Mouse (Mus musculus): ENCODE measurements around the gene Lmo7. TPM values are rescaled to one million over a fixed set of nuclear protein-coding genes. Genes with fewer than 3 reads are reported as not detected.
A peak's percentile ranks its signal among the peaks of the same experiment; 100 is the strongest.

Gene Lmo7
- polyA plus RNA-seq, 1 experiment from 2014 or later = 4.4 TPM

DNA sequence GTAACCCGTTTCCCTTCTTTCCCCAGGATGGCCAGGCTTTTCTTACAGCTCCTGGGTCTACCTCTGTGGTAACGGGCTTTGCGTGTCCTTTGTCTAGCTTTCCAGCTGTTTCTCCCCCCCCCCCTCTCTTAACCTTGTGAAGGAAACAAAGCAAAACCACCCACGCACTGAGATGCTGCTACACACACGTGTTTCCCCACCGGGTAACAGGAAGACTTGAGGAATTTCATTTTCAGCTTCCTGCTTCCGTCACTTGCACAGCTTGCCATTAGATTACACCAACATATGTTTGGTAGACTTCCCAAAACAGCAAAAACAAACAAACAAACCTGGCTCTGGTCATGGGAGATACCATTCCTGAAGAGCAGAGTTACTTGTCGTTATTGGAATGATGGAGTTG lies 186.1 kb downstream of the Lmo7 start:
- H3K27me3 ChIP-seq (replicated peaks; ENCODE audit: control insufficient read depth, insufficient read depth, low read length) = no peaks in the 10 kb centered on the region
- H3K4me2 ChIP-seq (ENCODE audit: low read length) = no peak overlapping the region
- H3K27ac ChIP-seq (ENCODE audit: low read depth, low read length) = no peak overlapping the region
- no peaks in the 10 kb centered on the region for H3K9me3 ChIP-seq (replicated peaks; ENCODE audit: control insufficient read depth, low read length)
- no peak overlapping the region for H3K9ac ChIP-seq (ENCODE audit: low read length)
- no peaks in the 10 kb centered on the region for H3K36me3 ChIP-seq (ENCODE audit: control insufficient read depth, insufficient read depth, low read length)
- H3K4me3 ChIP-seq (ENCODE audit: low read depth, low read length) = no peak overlapping the region
- ATAC-seq (no peak), DNase-seq (ENCODE audit: low spot score) (no peak)
- H3K4me1 ChIP-seq (ENCODE audit: control insufficient read depth, insufficient read depth, low read length) = no peaks in the 10 kb centered on the region
- 71% methylated on average over 8 of the region's 8 CpGs for WGBS

DNA sequence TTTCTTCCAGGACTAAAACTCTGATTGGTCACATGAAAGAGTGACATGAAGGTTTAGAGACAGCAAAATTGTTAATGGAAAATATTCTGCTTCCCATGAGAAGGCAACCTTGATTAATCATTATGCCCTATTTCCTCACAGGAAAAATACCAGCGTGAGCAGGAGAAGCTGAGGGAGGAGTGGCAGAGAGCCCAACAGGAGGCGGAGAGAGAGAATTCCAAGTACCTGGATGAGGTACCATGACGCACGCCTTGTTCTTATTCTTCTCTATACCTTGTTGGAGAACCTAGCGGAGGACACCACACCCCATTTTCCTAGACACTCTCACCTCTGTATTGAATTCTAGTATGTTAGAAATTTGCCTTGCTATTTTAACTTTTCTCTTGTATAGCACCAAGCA lies 188.7 kb downstream of the Lmo7 start:
- Histone ChIP-seq H3K9me3 (replicated peaks; ENCODE audit: control insufficient read depth, low read length) (no peaks in the 10 kb centered on the region), H3K4me3 (ENCODE audit: low read depth, low read length) (no peak overlapping the region), H3K27me3 (replicated peaks; ENCODE audit: control insufficient read depth, insufficient read depth, low read length) (no peaks in the 10 kb centered on the region), H3K4me1 (ENCODE audit: control insufficient read depth, insufficient read depth, low read length) (no peaks in the 10 kb centered on the region), H3K4me2 (ENCODE audit: low read length) (no peak overlapping the region), H3K27ac (ENCODE audit: low read depth, low read length) (no peak overlapping the region), H3K9ac (ENCODE audit: low read length) (no peak overlapping the region), H3K36me3 (ENCODE audit: control insufficient read depth, insufficient read depth, low read length) (no peaks in the 10 kb centered on the region)
- DNase-seq (ENCODE audit: low spot score) = no peak
- ATAC-seq = no peak
- WGBS = 93% methylated on average over 5 of the region's 5 CpGs

- no peak overlapping the region for H3K4me2 ChIP-seq (ENCODE audit: low read length)
- H3K27me3 ChIP-seq (replicated peaks; ENCODE audit: control insufficient read depth, insufficient read depth, low read length) = no peaks in the 10 kb centered on the region
- H3K27ac ChIP-seq (ENCODE audit: low read depth, low read length) = no peak overlapping the region
- no peaks in the 10 kb centered on the region for H3K9me3 ChIP-seq (replicated peaks; ENCODE audit: control insufficient read depth, low read length)
- H3K9ac ChIP-seq (ENCODE audit: low read length) = no peak overlapping the region
- DNase-seq (ENCODE audit: low spot score) (no peak), ATAC-seq (no peak)
- no peak overlapping the region for H3K4me3 ChIP-seq (ENCODE audit: low read depth, low read length)
- 68% methylated on average over 12 of the region's 12 CpGs for WGBS
- no peaks in the 10 kb centered on the region for H3K36me3 ChIP-seq (ENCODE audit: control insufficient read depth, insufficient read depth, low read length)
- H3K4me1 ChIP-seq (ENCODE audit: control insufficient read depth, insufficient read depth, low read length) = no peaks in the 10 kb centered on the region
Observed at GRCm38 (mm10) chr14:101927646-101928244, 198.0 kb downstream of the Lmo7 start.

DNA sequence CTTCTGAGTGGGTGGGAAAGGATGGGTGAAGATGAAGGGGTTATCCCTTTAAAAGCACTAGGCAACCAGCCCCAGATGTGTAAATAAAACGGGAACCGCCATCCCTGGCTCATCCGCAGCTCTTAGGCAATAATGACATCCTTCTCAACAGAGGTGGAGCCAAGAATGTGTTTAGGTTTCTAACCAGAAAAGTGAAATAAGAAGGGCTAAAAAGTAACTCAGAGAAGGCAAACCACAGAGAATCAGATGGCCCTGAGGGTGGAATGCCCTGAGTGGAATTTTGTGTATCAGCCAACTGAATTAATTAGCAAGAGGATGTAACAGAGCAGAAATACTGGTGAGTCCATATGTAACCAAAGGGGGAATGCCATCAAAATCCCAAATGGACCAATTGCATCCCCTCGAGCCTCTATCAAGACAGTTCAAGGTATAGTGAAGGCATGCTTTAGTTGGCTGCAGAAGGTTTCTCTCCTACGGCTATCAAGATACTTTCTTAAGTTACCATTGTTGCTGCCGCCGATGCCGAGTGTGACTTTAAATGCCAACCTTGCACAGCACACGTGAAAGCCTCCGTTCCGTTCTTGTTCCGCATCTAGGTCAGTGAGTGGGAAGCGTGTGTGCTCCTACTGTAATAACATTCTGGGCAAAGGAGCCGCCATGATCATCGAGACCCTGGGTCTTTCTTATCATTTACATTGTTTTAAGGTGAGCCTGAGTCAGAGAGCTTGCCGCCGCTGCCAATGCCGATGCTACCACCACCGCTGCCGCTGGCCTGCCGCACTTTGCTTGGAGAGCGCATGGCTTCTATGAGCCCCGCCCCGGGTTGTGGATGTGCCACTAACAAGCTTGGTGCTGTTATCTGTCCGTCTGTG lies 201.1 kb downstream of the Lmo7 start:
- Histone ChIP-seq H3K27me3 (replicated peaks; ENCODE audit: control insufficient read depth, insufficient read depth, low read length) (no peaks in the 10 kb centered on the region), H3K4me1 (ENCODE audit: control insufficient read depth, insufficient read depth, low read length) (no peaks in the 10 kb centered on the region), H3K9me3 (replicated peaks; ENCODE audit: control insufficient read depth, low read length) (no peaks in the 10 kb centered on the region), H3K9ac (ENCODE audit: low read length) (no peak overlapping the region), H3K36me3 (ENCODE audit: control insufficient read depth, insufficient read depth, low read length) (no peaks in the 10 kb centered on the region), H3K4me3 (ENCODE audit: low read depth, low read length) (no peak overlapping the region), H3K27ac (ENCODE audit: low read depth, low read length) (no peak overlapping the region), H3K4me2 (ENCODE audit: low read length) (no peak overlapping the region)
- ATAC-seq = no peak
- 95% methylated on average over 25 of the region's 25 CpGs for WGBS
- no peak for DNase-seq (ENCODE audit: low spot score)

- H3K4me3 ChIP-seq (ENCODE audit: low read depth, low read length) = no peak overlapping the region
- 95% methylated on average over 4 of the region's 4 CpGs for WGBS
- H3K27ac ChIP-seq (ENCODE audit: low read depth, low read length) = no peak overlapping the region
- H3K9ac ChIP-seq (ENCODE audit: low read length) = no peak overlapping the region
- no peak overlapping the region for H3K4me2 ChIP-seq (ENCODE audit: low read length)
- DNase-seq (ENCODE audit: low spot score) = no peak
- no peaks in the 10 kb centered on the region for H3K4me1 ChIP-seq (ENCODE audit: control insufficient read depth, insufficient read depth, low read length)
- no peaks in the 10 kb centered on the region for H3K27me3 ChIP-seq (replicated peaks; ENCODE audit: control insufficient read depth, insufficient read depth, low read length)
- no peak for ATAC-seq
- H3K9me3 ChIP-seq (replicated peaks; ENCODE audit: control insufficient read depth, low read length) = no peaks in the 10 kb centered on the region
- no peaks in the 10 kb centered on the region for H3K36me3 ChIP-seq (ENCODE audit: control insufficient read depth, insufficient read depth, low read length)
Observed at GRCm38 (mm10) chr14:101931448-101931750, 201.6 kb downstream of the Lmo7 start.

DNA sequence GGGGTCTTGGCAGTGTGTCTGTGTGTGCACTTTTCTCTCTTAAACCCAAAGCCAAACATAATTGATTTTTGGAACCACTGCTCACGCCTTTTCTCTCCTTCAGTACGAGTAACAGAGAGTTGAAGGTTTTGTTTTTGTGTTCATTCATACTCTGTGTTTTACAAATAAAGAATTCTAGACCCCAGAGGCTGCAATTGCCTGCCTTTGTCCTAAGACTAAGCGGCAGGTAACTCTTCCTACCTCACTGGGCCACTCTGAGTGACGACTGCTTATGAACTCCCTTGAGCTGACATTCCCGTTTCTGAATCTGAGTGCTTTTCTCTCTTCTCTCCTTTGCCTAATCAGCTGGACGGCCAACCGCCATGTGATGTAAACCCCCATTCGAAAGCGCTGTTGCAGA lies 203.8 kb downstream of the Lmo7 start:
- ATAC-seq = no peak
- H3K4me2 ChIP-seq (ENCODE audit: low read length) = no peak overlapping the region
- H3K9ac ChIP-seq (ENCODE audit: low read length) = no peak overlapping the region
- no peak overlapping the region for H3K27ac ChIP-seq (ENCODE audit: low read depth, low read length)
- H3K27me3 ChIP-seq (replicated peaks; ENCODE audit: control insufficient read depth, insufficient read depth, low read length) = no peaks in the 10 kb centered on the region
- H3K9me3 ChIP-seq (replicated peaks; ENCODE audit: control insufficient read depth, low read length) = no peaks in the 10 kb centered on the region
- no peak overlapping the region for H3K4me3 ChIP-seq (ENCODE audit: low read depth, low read length)
- WGBS = 67% methylated on average over 9 of the region's 9 CpGs
- DNase-seq (ENCODE audit: low spot score) = no peak
- no peaks in the 10 kb centered on the region for H3K36me3 ChIP-seq (ENCODE audit: control insufficient read depth, insufficient read depth, low read length)
- H3K4me1 ChIP-seq (ENCODE audit: control insufficient read depth, insufficient read depth, low read length) = no peaks in the 10 kb centered on the region

- Histone ChIP-seq H3K27me3 (replicated peaks; ENCODE audit: control insufficient read depth, insufficient read depth, low read length) (no peaks in the 10 kb centered on the region), H3K4me1 (ENCODE audit: control insufficient read depth, insufficient read depth, low read length) (no peaks in the 10 kb centered on the region), H3K27ac (ENCODE audit: low read depth, low read length) (no peak overlapping the region), H3K4me2 (ENCODE audit: low read length) (peak overlapping the region; percentile 34; the same call in 1 of the 2 replicates), H3K9ac (ENCODE audit: low read length) (no peak overlapping the region), H3K9me3 (replicated peaks; ENCODE audit: control insufficient read depth, low read length) (no peaks in the 10 kb centered on the region), H3K4me3 (ENCODE audit: low read depth, low read length) (no peak overlapping the region), H3K36me3 (ENCODE audit: control insufficient read depth, insufficient read depth, low read length) (no peaks in the 10 kb centered on the region)
- WGBS = 6% methylated on average over 4 of the region's 4 CpGs
- DNase-seq (ENCODE audit: low spot score) (peak; percentile 86), ATAC-seq (peak; percentile 54)
Observed at GRCm38 (mm10) chr14:101942971-101943370, 213.2 kb downstream of the Lmo7 start.

GRCm38 (mm10) chr14:101946711-101947516 lies 217.2 kb downstream of the Lmo7 start:
- WGBS = 52% methylated on average over 21 of the region's 21 CpGs
- DNase-seq (ENCODE audit: low spot score) (peak; percentile 81), ATAC-seq (peak; percentile 65)
- Histone ChIP-seq H3K27me3 (replicated peaks; ENCODE audit: control insufficient read depth, insufficient read depth, low read length) (no peaks in the 10 kb centered on the region), H3K4me3 (ENCODE audit: low read depth, low read length) (no peak overlapping the region), H3K4me1 (ENCODE audit: control insufficient read depth, insufficient read depth, low read length) (no peaks in the 10 kb centered on the region), H3K9me3 (replicated peaks; ENCODE audit: control insufficient read depth, low read length) (no peaks in the 10 kb centered on the region), H3K9ac (ENCODE audit: low read length) (no peak overlapping the region), H3K4me2 (ENCODE audit: low read length) (no peak overlapping the region), H3K36me3 (ENCODE audit: control insufficient read depth, insufficient read depth, low read length) (no peaks in the 10 kb centered on the region), H3K27ac (ENCODE audit: low read depth, low read length) (no peak overlapping the region)

Measured in forebrain, embryonic 14.5 days (tissue).